In genomic region chr1:135669803-135670202, GRCm38 (mm10) we compare ENCODE assay signal across 8 mouse cellular contexts. TPM values are rescaled to one million over a fixed set of nuclear protein-coding genes. Genes with fewer than 3 reads are reported as not detected.
DNase-seq lines count a peak whose midpoint lies in the region; ATAC-seq lines count a peak whose summit lies in the region.

No protein-coding gene starts in this region.

- no peak overlapping the region for H3K9ac ChIP-seq in forebrain, embryonic 13.5 days
- H3K9ac ChIP-seq in forebrain, embryonic 15.5 days (replicated peaks): no peak overlapping the region
- H3K9ac ChIP-seq in hindbrain, embryonic 13.5 days: no peak overlapping the region

- no peaks in the 10 kb centered on the region for H3K27me3 ChIP-seq in forebrain, embryonic 13.5 days
- H3K27me3 ChIP-seq in forebrain, embryonic 10.5 days (ENCODE audit: poor library complexity, severe bottlenecking): peaks cover 8% of the 10 kb centered on the region
- no peaks in the 10 kb centered on the region for H3K27me3 ChIP-seq in forebrain, embryonic 15.5 days
- H3K27me3 ChIP-seq in hindbrain, embryonic 13.5 days: no peaks in the 10 kb centered on the region

- H3K9me3 ChIP-seq in forebrain, embryonic 13.5 days (replicated peaks): no peaks in the 10 kb centered on the region
- no peaks in the 10 kb centered on the region for H3K9me3 ChIP-seq in forebrain, embryonic 10.5 days
- no peaks in the 10 kb centered on the region for H3K9me3 ChIP-seq in forebrain, embryonic 15.5 days
- no peaks in the 10 kb centered on the region for H3K9me3 ChIP-seq in hindbrain, embryonic 13.5 days

- peak; percentile 12 for ATAC-seq in forebrain, embryonic 13.5 days
- peak; percentile 38 for ATAC-seq in forebrain, embryonic 15.5 days (replicated peaks)
- no peak for ATAC-seq in hindbrain, embryonic 13.5 days (ENCODE audit: low FRiP score)

- intact Hi-C loops in left cerebral cortex, postnatal 25 days (cut with DNase I): loop anchor here (1.0 to 2.0 kb wide), 3 partner anchors 85 to 209 kb away; no protein-coding TSS in a partner anchor

- 66% methylated on average over 7 of the region's 7 CpGs for WGBS in forebrain, embryonic 13.5 days
- 83% methylated on average over 7 of the region's 7 CpGs for WGBS in forebrain, embryonic 10.5 days
- 68% methylated on average over 7 of the region's 7 CpGs for WGBS in forebrain, embryonic 15.5 days
- WGBS in hindbrain, embryonic 13.5 days: 68% methylated on average over 7 of the region's 7 CpGs

- DNase-seq in forebrain, embryonic 10.5 days (ENCODE audit: extremely low spot score, low spot score): no peak
- DNase-seq in 3T3-L1 (ENCODE audit: low read depth, low spot score): peak; percentile 74
- DNase-seq in lung, postnatal 36 days: peak; percentile 73
- DNase-seq in natural killer cell, adult 2 months (ENCODE audit: low spot score in 2 of 2): no peak
- no peak for DNase-seq in left cerebral cortex, postnatal 25 days (ENCODE audit: low spot score in 2 of 2)

- H3K4me2 ChIP-seq in forebrain, embryonic 13.5 days: no peak overlapping the region
- H3K4me2 ChIP-seq in forebrain, embryonic 15.5 days (replicated peaks): no peak overlapping the region
- no peak overlapping the region for H3K4me2 ChIP-seq in hindbrain, embryonic 13.5 days

- peaks cover 21% of the 10 kb centered on the region for H3K4me1 ChIP-seq in forebrain, embryonic 13.5 days
- peaks cover 45% of the 10 kb centered on the region for H3K4me1 ChIP-seq in forebrain, embryonic 10.5 days
- peaks cover 23% of the 10 kb centered on the region for H3K4me1 ChIP-seq in forebrain, embryonic 15.5 days
- peaks cover 51% of the 10 kb centered on the region for H3K4me1 ChIP-seq in hindbrain, embryonic 13.5 days (replicated peaks)

- H3K27ac ChIP-seq in forebrain, embryonic 13.5 days: no peak overlapping the region
- H3K27ac ChIP-seq in forebrain, embryonic 10.5 days: no peak overlapping the region
- peak overlapping the region; percentile 41; the same call in 1 of the 2 replicates for H3K27ac ChIP-seq in forebrain, embryonic 15.5 days (replicated peaks)
- peak overlapping the region; percentile 44; the same call in 1 of the 2 replicates for H3K27ac ChIP-seq in hindbrain, embryonic 13.5 days

- H3K36me3 ChIP-seq in forebrain, embryonic 13.5 days (ENCODE audit: poor library complexity, severe bottlenecking): no peaks in the 10 kb centered on the region
- no peaks in the 10 kb centered on the region for H3K36me3 ChIP-seq in forebrain, embryonic 10.5 days (replicated peaks)
- H3K36me3 ChIP-seq in forebrain, embryonic 15.5 days: no peaks in the 10 kb centered on the region
- H3K36me3 ChIP-seq in hindbrain, embryonic 13.5 days: no peaks in the 10 kb centered on the region

- H3K4me3 ChIP-seq in forebrain, embryonic 13.5 days: no peak overlapping the region
- H3K4me3 ChIP-seq in forebrain, embryonic 10.5 days: no peak overlapping the region
- no peak overlapping the region for H3K4me3 ChIP-seq in forebrain, embryonic 15.5 days
- no peak overlapping the region for H3K4me3 ChIP-seq in hindbrain, embryonic 13.5 days

RNA-seq across cellular contexts. Expression of gene Csrp1, which starts 50.1 kb away (rescaled TPM):
- 19.8 and 21.7 TPM in 2 replicates for polyA plus RNA-seq in forebrain, embryonic 13.5 days (2015; fragmentation: Nextera tagmentation; extraction: Ambion mirVana)
- polyA plus RNA-seq in forebrain, embryonic 10.5 days (2016; fragmentation: Nextera tagmentation; extraction: Ambion mirVana): 41.9 and 42.0 TPM in 2 replicates
- 17.7 and 18.0 TPM in 2 replicates for polyA plus RNA-seq in forebrain, embryonic 15.5 days (2015; fragmentation: Nextera tagmentation; extraction: Ambion mirVana)
- 22.9 and 25.3 TPM in 2 replicates for polyA plus RNA-seq in hindbrain, embryonic 13.5 days (2015; fragmentation: Nextera tagmentation; extraction: Ambion mirVana)
- 100 to 1,000 TPM; 179 to 206 TPM for total RNA-seq in left cerebral cortex, postnatal 25 days (2021)

Comparison
In these comparisons a context has a peak if more than half of its experiments do, and no peak if none do; other contexts are left out.
1. H3K27ac ChIP-seq: peak in forebrain, embryonic 15.5 days (single experiment) and hindbrain, embryonic 13.5 days (single experiment); none in forebrain, embryonic 13.5 days (single experiment) and forebrain, embryonic 10.5 days (single experiment).
2. DNase-seq: peak in 3T3-L1 (single experiment) and lung, postnatal 36 days (single experiment); none in forebrain, embryonic 10.5 days (single experiment), natural killer cell, adult 2 months (0 of 2) and left cerebral cortex, postnatal 25 days (0 of 2).